Mouse (Mus musculus) liver, embryonic 12.5 days (tissue): Measurements from ENCODE around the gene Dmrta2. TPM values are rescaled to one million over a fixed set of nuclear protein-coding genes. Genes with fewer than 3 reads are reported as not detected.

Source experiments
- ATAC-seq: fragments of 200-750 bp; cut with Nextera tagmentation; 2 replicates; pipeline ENCODE4 v1.8.0; 2017; ENCODE audit warnings: moderate number of reproducible peaks, mild to moderate bottlenecking, moderate library complexity
- H3K27ac ChIP-seq: fragments of 300-500 bp; sonication (generic); 2 replicates; pipeline ENCODE4 v1.5.1; 2016; ENCODE audit warnings: mild to moderate bottlenecking
- H3K27me3 ChIP-seq: fragments of 300-500 bp; sonication (generic); replicated peaks from 2 replicates; pipeline ENCODE4 v1.6.1; 2016; ENCODE audit warnings: mild to moderate bottlenecking, moderate library complexity
- H3K36me3 ChIP-seq: fragments of 300-500 bp; sonication (generic); 2 replicates; pipeline ENCODE4 v1.6.1; 2016; ENCODE audit warnings: mild to moderate bottlenecking, moderate library complexity
- H3K4me1 ChIP-seq: fragments of 300-500 bp; sonication (generic); 2 replicates; pipeline ENCODE4 v1.6.1; 2016
- H3K4me2 ChIP-seq: fragments of 300-500 bp; sonication (generic); 2 replicates; pipeline ENCODE4 v1.6.1; 2016; ENCODE audit warnings: mild to moderate bottlenecking, moderate library complexity
- H3K4me3 ChIP-seq: fragments of 300-500 bp; sonication (generic); 2 replicates; pipeline ENCODE4 v1.5.1; 2016; ENCODE audit warnings: mild to moderate bottlenecking, moderate library complexity
- H3K9ac ChIP-seq: fragments of 300-500 bp; sonication (generic); 2 replicates; pipeline ENCODE4 v1.6.1; 2016; ENCODE audit warnings: mild to moderate bottlenecking, moderate library complexity
- H3K9me3 ChIP-seq: fragments of 300-500 bp; sonication (generic); replicated peaks from 2 replicates; pipeline ENCODE4 v1.6.1; 2016; ENCODE audit warnings: mild to moderate bottlenecking, moderate library complexity
- WGBS: fragments of 180-500 bp; shearing (Covaris S2); methylation state at CpG from one replicate; pipeline ENCODE4 v1.1.7; 2016; ENCODE audit not compliant: insufficient replicate concordance; 5-methylcytosine and 5-hydroxymethylcytosine counted together
- polyA plus RNA-seq: library from polyadenylated mRNA; unstranded; fragments of >200 nt; fragmentation: Nextera tagmentation; extraction: Ambion mirVana; gene quantifications from 2 replicates; pipeline ENCODE4 v1.2.1, GENCODE M21; 2016

Gene Dmrta2
- polyA plus RNA-seq, 1 experiment from 2014 or later = 0.05 TPM

GRCm38 (mm10) chr4:109981083-109981870 lies 3.4 kb downstream of the Dmrta2 start:
- peak overlapping the region; percentile 30 for H3K4me3 ChIP-seq
- 2% methylated on average over 37 of the region's 37 CpGs for WGBS

GRCm38 (mm10) chr4:109981871-109982680 lies 4.2 kb downstream of the Dmrta2 start:
- no peaks in the 10 kb centered on the region for H3K9me3 ChIP-seq
- ATAC-seq = no peak
- no peaks in the 10 kb centered on the region for H3K36me3 ChIP-seq
- peak overlapping the region; percentile 51 for H3K4me2 ChIP-seq
- peak overlapping the region; percentile 30 for H3K4me3 ChIP-seq
- H3K4me1 ChIP-seq = peaks cover 40% of the 10 kb centered on the region
- peaks cover 100% of the 10 kb centered on the region for H3K27me3 ChIP-seq
- H3K9ac ChIP-seq = no peak overlapping the region; the same call in 1 of the 2 replicates
- no peak overlapping the region for H3K27ac ChIP-seq
- WGBS = 3% methylated on average over 96 of the region's 99 CpGs

More at GRCm38 (mm10) chr4:109981083-109981870, 3.4 kb downstream of the Dmrta2 start:
- H3K4me2 ChIP-seq = peak overlapping the region; percentile 51; the same call in 1 of the 2 replicates
- peaks cover 100% of the 10 kb centered on the region for H3K27me3 ChIP-seq
- H3K9ac ChIP-seq = no peak overlapping the region
- no peaks in the 10 kb centered on the region for H3K9me3 ChIP-seq
- no peak overlapping the region for H3K27ac ChIP-seq
- H3K4me1 ChIP-seq = peaks cover 40% of the 10 kb centered on the region
- H3K36me3 ChIP-seq = no peaks in the 10 kb centered on the region
- ATAC-seq = no peak

GRCm38 (mm10) chr4:109982681-109983265 lies 4.9 kb downstream of the Dmrta2 start:
- no peak overlapping the region; the same call in 1 of the 2 replicates for H3K9ac ChIP-seq
- peak overlapping the region; percentile 51 for H3K4me2 ChIP-seq
- peaks cover 100% of the 10 kb centered on the region for H3K27me3 ChIP-seq
- H3K4me1 ChIP-seq = peaks cover 35% of the 10 kb centered on the region
- no peaks in the 10 kb centered on the region for H3K9me3 ChIP-seq
- no peak overlapping the region for H3K27ac ChIP-seq
- WGBS = 4% methylated on average over 30 of the region's 30 CpGs
- no peaks in the 10 kb centered on the region for H3K36me3 ChIP-seq
- peak overlapping the region; percentile 30 for H3K4me3 ChIP-seq
- ATAC-seq = no peak

GRCm38 (mm10) chr4:109983281-109984001 lies 5.6 kb downstream of the Dmrta2 start:
- 2% methylated on average over 49 of the region's 49 CpGs for WGBS
- H3K4me3 ChIP-seq = no peak overlapping the region
- ATAC-seq = no peak
- peak overlapping the region; percentile 35; the same call in 1 of the 2 replicates for H3K4me2 ChIP-seq
- H3K4me1 ChIP-seq = peaks cover 28% of the 10 kb centered on the region
- no peak overlapping the region for H3K9ac ChIP-seq
- no peaks in the 10 kb centered on the region for H3K9me3 ChIP-seq
- peaks cover 100% of the 10 kb centered on the region for H3K27me3 ChIP-seq
- H3K27ac ChIP-seq = no peak overlapping the region
- no peaks in the 10 kb centered on the region for H3K36me3 ChIP-seq

- ATAC-seq = no peak
- Histone ChIP-seq H3K4me1 (peaks cover 27% of the 10 kb centered on the region), H3K4me3 (no peak overlapping the region), H3K27ac (no peak overlapping the region), H3K4me2 (no peak overlapping the region; the same call in 1 of the 2 replicates), H3K9ac (no peak overlapping the region), H3K36me3 (no peaks in the 10 kb centered on the region), H3K27me3 (peaks cover 100% of the 10 kb centered on the region), H3K9me3 (no peaks in the 10 kb centered on the region)
- 3% methylated on average over 24 of the region's 24 CpGs for WGBS
Observed at GRCm38 (mm10) chr4:109984011-109984411, 6.2 kb downstream of the Dmrta2 start.

- ATAC-seq = no peak
- H3K4me3 ChIP-seq = no peak overlapping the region
- 4% methylated on average over 38 of the region's 38 CpGs for WGBS
- peaks cover 100% of the 10 kb centered on the region for H3K27me3 ChIP-seq
- H3K27ac ChIP-seq = no peak overlapping the region
- no peaks in the 10 kb centered on the region for H3K36me3 ChIP-seq
- no peak overlapping the region for H3K4me2 ChIP-seq
- no peaks in the 10 kb centered on the region for H3K9me3 ChIP-seq
- peaks cover 25% of the 10 kb centered on the region for H3K4me1 ChIP-seq
- H3K9ac ChIP-seq = no peak overlapping the region
Observed at GRCm38 (mm10) chr4:109984496-109985423, 6.9 kb downstream of the Dmrta2 start.

- ATAC-seq = no peak
- Histone ChIP-seq H3K27me3 (peaks cover 98% of the 10 kb centered on the region), H3K27ac (no peak overlapping the region), H3K4me2 (no peak overlapping the region), H3K36me3 (no peaks in the 10 kb centered on the region), H3K4me3 (no peak overlapping the region), H3K4me1 (peaks cover 21% of the 10 kb centered on the region), H3K9me3 (no peaks in the 10 kb centered on the region), H3K9ac (no peak overlapping the region)
- 8% methylated on average over 16 of the region's 16 CpGs for WGBS
Observed at GRCm38 (mm10) chr4:109985424-109986172, 7.7 kb downstream of the Dmrta2 start.

GRCm38 (mm10) chr4:109986301-109986700 lies 8.4 kb downstream of the Dmrta2 start:
- Histone ChIP-seq H3K4me2 (no peak overlapping the region), H3K27ac (no peak overlapping the region), H3K4me1 (peaks cover 21% of the 10 kb centered on the region), H3K27me3 (peaks cover 91% of the 10 kb centered on the region), H3K36me3 (no peaks in the 10 kb centered on the region), H3K9ac (no peak overlapping the region), H3K9me3 (no peaks in the 10 kb centered on the region), H3K4me3 (no peak overlapping the region)
- ATAC-seq = no peak
- WGBS = 5% methylated on average over 9 of the region's 9 CpGs

- Histone ChIP-seq H3K27ac (no peak overlapping the region), H3K4me1 (peaks cover 17% of the 10 kb centered on the region), H3K9ac (no peak overlapping the region), H3K36me3 (no peaks in the 10 kb centered on the region), H3K4me3 (no peak overlapping the region), H3K4me2 (no peak overlapping the region), H3K27me3 (peaks cover 89% of the 10 kb centered on the region), H3K9me3 (no peaks in the 10 kb centered on the region)
- ATAC-seq = no peak
- 6% methylated on average over 13 of the region's 13 CpGs for WGBS
Observed at GRCm38 (mm10) chr4:109986748-109987355, 9.0 kb downstream of the Dmrta2 start.
